19 mouse cellular contexts compared by ENCODE assay signal in the genomic region with DNA sequence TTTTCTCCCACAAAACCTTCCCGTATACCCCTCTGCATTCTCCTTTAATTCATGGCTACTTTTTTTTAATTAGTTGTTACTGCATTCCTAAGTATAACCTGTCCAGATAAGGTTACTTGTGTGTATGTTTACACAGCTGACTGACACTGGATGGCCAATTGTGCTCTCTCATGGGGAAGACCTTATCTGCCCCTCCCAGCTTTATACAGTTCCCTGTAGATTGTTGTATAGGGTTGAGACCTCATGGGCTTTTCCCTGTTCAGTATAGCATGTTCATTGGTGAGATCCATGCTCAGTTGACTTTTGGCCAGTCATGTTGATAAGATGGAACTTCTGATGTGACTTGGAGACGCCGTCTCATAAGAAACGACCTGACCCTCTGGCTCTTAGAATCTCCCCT. TPM values are rescaled to one million over a fixed set of nuclear protein-coding genes. Genes with fewer than 3 reads are reported as not detected.
A peak's percentile ranks its signal among the peaks of the same experiment; 100 is the strongest.
DNase-seq lines count a peak whose midpoint lies in the region; ATAC-seq and TF ChIP-seq lines count a peak whose summit lies in the region.
"Had no signal": no experiment of that assay in that cellular context is flagged by ENCODE, and none has a peak within 500 bp of the region (broad histone marks: within the 10 kb centered on the region; RNA-seq: fewer than 3 reads in every experiment).

No protein-coding gene starts in this region.

- DNase-seq in thymus, postnatal 4 days, result no peak
- DNase-seq: adrenal gland, adult 2 months; adrenal gland, adult 8-10 months; adrenal gland, postnatal 10 days; adrenal gland, postnatal 14 days; adrenal gland, postnatal 25 days; adrenal gland, postnatal 36 days; B cell, adult 2 months; cerebellum, adult 11 months; cerebellum, adult 11-12 months; cerebellum, adult 18-20 months had no signal

- H3K27me3 ChIP-seq in intestine, embryonic 15.5 days (replicated peaks), result no peaks in the 10 kb centered on the region
- no peaks in the 10 kb centered on the region for H3K27me3 ChIP-seq in intestine, postnatal 0 days (replicated peaks; ENCODE audit: control insufficient read depth, insufficient read depth, low read length)
- no peaks in the 10 kb centered on the region for H3K27me3 ChIP-seq in intestine, embryonic 16.5 days (replicated peaks; ENCODE audit: control insufficient read depth, insufficient read depth, low read length)
- H3K27me3 ChIP-seq: CH12.LX, Patski had no signal

- no peak overlapping the region for H3K27ac ChIP-seq in intestine, embryonic 15.5 days
- no peak overlapping the region for H3K27ac ChIP-seq in intestine, postnatal 0 days (ENCODE audit: low read depth, low read length)
- H3K27ac ChIP-seq in intestine, embryonic 16.5 days (ENCODE audit: low read length), result no peak overlapping the region

- no peak for TF ChIP-seq CTCF in intestine, postnatal 0 days (IDR thresholded peaks at IDR 0.05; ENCODE audit: low read depth)

- no peak overlapping the region for H3K9ac ChIP-seq in intestine, embryonic 15.5 days
- no peak overlapping the region for H3K9ac ChIP-seq in intestine, postnatal 0 days (ENCODE audit: low read depth, low read length)
- no peak overlapping the region for H3K9ac ChIP-seq in intestine, embryonic 16.5 days (ENCODE audit: low read depth, low read length)

- 74% methylated on average over 4 of the region's 4 CpGs for WGBS in intestine, embryonic 15.5 days
- 61% methylated on average over 4 of the region's 4 CpGs for WGBS in intestine, postnatal 0 days
- 68% methylated on average over 4 of the region's 4 CpGs for WGBS in intestine, embryonic 16.5 days

- no peak overlapping the region for H3K4me2 ChIP-seq in intestine, embryonic 15.5 days (replicated peaks)
- no peak overlapping the region for H3K4me2 ChIP-seq in intestine, postnatal 0 days (replicated peaks; ENCODE audit: low read depth)
- H3K4me2 ChIP-seq in intestine, embryonic 16.5 days (ENCODE audit: low read depth, low read length), result no peak overlapping the region

- no peaks in the 10 kb centered on the region for H3K4me1 ChIP-seq in intestine, embryonic 15.5 days (replicated peaks)
- H3K4me1 ChIP-seq in intestine, postnatal 0 days (replicated peaks; ENCODE audit: control insufficient read depth, insufficient read depth, low read length), result no peaks in the 10 kb centered on the region
- H3K4me1 ChIP-seq in intestine, embryonic 16.5 days (ENCODE audit: control insufficient read depth, insufficient read depth, low read length), result no peaks in the 10 kb centered on the region

- H3K9me3 ChIP-seq in intestine, embryonic 15.5 days, result no peaks in the 10 kb centered on the region
- no peaks in the 10 kb centered on the region for H3K9me3 ChIP-seq in intestine, postnatal 0 days (ENCODE audit: control insufficient read depth)
- no peaks in the 10 kb centered on the region for H3K9me3 ChIP-seq in intestine, embryonic 16.5 days (ENCODE audit: control insufficient read depth, low read length)

- ATAC-seq in intestine, embryonic 15.5 days, result peak; percentile 57
- ATAC-seq in intestine, postnatal 0 days, result no peak
- ATAC-seq in intestine, embryonic 16.5 days, result peak; percentile 65
- ATAC-seq: activated CD4-positive, CD25-positive, alpha-beta regulatory T cell, adult 4 months; CD4-positive, CD25-positive, alpha-beta regulatory T cell, adult 4 months; Patski had no signal

- H3K36me3 ChIP-seq in intestine, embryonic 15.5 days, result no peaks in the 10 kb centered on the region
- no peaks in the 10 kb centered on the region for H3K36me3 ChIP-seq in intestine, postnatal 0 days (ENCODE audit: control insufficient read depth, insufficient read depth)
- no peaks in the 10 kb centered on the region for H3K36me3 ChIP-seq in intestine, embryonic 16.5 days (ENCODE audit: control insufficient read depth, insufficient read depth, low read length)
- H3K36me3 ChIP-seq: G1E had no signal

- no peak overlapping the region for H3K4me3 ChIP-seq in intestine, embryonic 15.5 days (replicated peaks)
- no peak overlapping the region for H3K4me3 ChIP-seq in intestine, postnatal 0 days (ENCODE audit: low read depth, low read length)
- no peak overlapping the region for H3K4me3 ChIP-seq in intestine, embryonic 16.5 days (ENCODE audit: low read length)

RNA-seq across cellular contexts. Expression of a gene that starts 46.6 kb away (rescaled TPM):
- 35.1 and 37.5 TPM in 2 replicates for polyA plus RNA-seq in intestine, embryonic 15.5 days (2015; fragmentation: Nextera tagmentation; extraction: Ambion mirVana)
- polyA plus RNA-seq in intestine, postnatal 0 days (2015; fragmentation: Nextera tagmentation; extraction: Ambion mirVana), result 42.5 and 45.6 TPM in 2 replicates
- polyA plus RNA-seq in intestine, embryonic 16.5 days (2015; fragmentation: Nextera tagmentation; extraction: Ambion mirVana), result 31.1 and 34.9 TPM in 2 replicates
- polyA plus RNA-seq: G1E had no signal
